Mouse (Mus musculus) heart, embryonic 11.5 days (tissue): ENCODE data around the gene Mrap. TPM values are rescaled to one million over a fixed set of nuclear protein-coding genes. Genes with fewer than 3 reads are reported as not detected.

Experiments
- ATAC-seq: fragments of 200-750 bp; cut with Nextera tagmentation; replicated peaks from 2 replicates; pipeline ENCODE4 v1.8.0; 2017; ENCODE audit warnings: moderate library complexity; ENCODE audit not compliant: insufficient number of reproducible peaks, low FRiP score, low TSS enrichment
- H3K27ac ChIP-seq: fragments of 300-500 bp; sonication (generic); 2 replicates; pipeline ENCODE4 v1.5.1; 2014; ENCODE audit warnings: mild to moderate bottlenecking, low read depth, low read length
- H3K27me3 ChIP-seq: fragments of 300-500 bp; sonication (generic); 2 replicates; pipeline ENCODE4 v1.6.1; 2014; ENCODE audit warnings: mild to moderate bottlenecking, low read length, mixed read lengths; ENCODE audit not compliant: control insufficient read depth, insufficient read depth
- H3K36me3 ChIP-seq: fragments of 300-500 bp; sonication (generic); 2 replicates; pipeline ENCODE4 v1.6.1; 2014; ENCODE audit warnings: mild to moderate bottlenecking, low read length, moderate library complexity, mixed read lengths; ENCODE audit not compliant: control insufficient read depth, insufficient read depth
- H3K4me1 ChIP-seq: fragments of 300-500 bp; sonication (generic); 2 replicates; pipeline ENCODE4 v1.6.1; 2014; ENCODE audit warnings: low read length; ENCODE audit not compliant: control insufficient read depth, insufficient read depth
- H3K4me2 ChIP-seq: fragments of 300-500 bp; sonication (generic); 2 replicates; pipeline ENCODE4 v1.6.1; 2014; ENCODE audit warnings: mild to moderate bottlenecking, moderate library complexity
- H3K4me3 ChIP-seq: fragments of 300-500 bp; sonication (generic); 2 replicates; pipeline ENCODE4 v1.5.1; 2014; ENCODE audit warnings: low read depth, low read length
- H3K9ac ChIP-seq: fragments of 300-500 bp; sonication (generic); 2 replicates; pipeline ENCODE4 v1.6.1; 2014; ENCODE audit warnings: mild to moderate bottlenecking, low read depth, low read length, moderate library complexity
- H3K9me3 ChIP-seq: fragments of 300-500 bp; sonication (generic); replicated peaks from 2 replicates; pipeline ENCODE4 v1.6.1; 2016; ENCODE audit warnings: low read length; ENCODE audit not compliant: control insufficient read depth
- WGBS: fragments of 180-500 bp; shearing (Covaris S2); extraction: QIAGEN DNeasy Blood & Tissue Kit; methylation state at CpG from one replicate; pipeline ENCODE4 v1.1.7; 2014; ENCODE audit not compliant: insufficient replicate concordance; 5-methylcytosine and 5-hydroxymethylcytosine counted together
- polyA plus RNA-seq: library from polyadenylated mRNA; unstranded; fragments of >200 nt; fragmentation: Nextera tagmentation; extraction: Ambion mirVana; gene quantifications from 2 replicates; pipeline ENCODE4 v1.2.1, GENCODE M21; 2014

Gene Mrap
- 31.3 and 36.3 TPM in 2 replicates for polyA plus RNA-seq

- Histone ChIP-seq H3K27ac (peak within 1 kb of the TSS; percentile 64), H3K27me3 (no peaks in the 10 kb centered on the region), H3K4me1 (peaks cover 20% of the 10 kb centered on the region), H3K9ac (peak within 1 kb of the TSS; percentile 29), H3K4me2 (peak within 1 kb of the TSS; percentile 46), H3K9me3 (no peaks in the 10 kb centered on the region), H3K4me3 (peak within 1 kb of the TSS; percentile 27), H3K36me3 (no peaks in the 10 kb centered on the region)
- WGBS: 35% methylated on average over 26 of the region's 26 CpGs
- ATAC-seq: peak; percentile 78
These were observed at the start of gene Mrap for GRCm38 (mm10) chr16:90738092-90738956. Gene Mrap, plus strand, starts transcription at chr16:90738207.

- Histone ChIP-seq H3K4me2 (no peak overlapping the region), H3K27me3 (no peaks in the 10 kb centered on the region), H3K9me3 (no peaks in the 10 kb centered on the region), H3K27ac (no peak overlapping the region), H3K9ac (no peak overlapping the region), H3K4me3 (no peak overlapping the region), H3K36me3 (no peaks in the 10 kb centered on the region), H3K4me1 (peaks cover 9% of the 10 kb centered on the region; the same call in 1 of the 2 replicates)
- 78% methylated on average over 15 of the region's 15 CpGs for WGBS
- no peak for ATAC-seq
These were observed 45.2 kb upstream of the Mrap start for GRCm38 (mm10) chr16:90692704-90693385.

DNA sequence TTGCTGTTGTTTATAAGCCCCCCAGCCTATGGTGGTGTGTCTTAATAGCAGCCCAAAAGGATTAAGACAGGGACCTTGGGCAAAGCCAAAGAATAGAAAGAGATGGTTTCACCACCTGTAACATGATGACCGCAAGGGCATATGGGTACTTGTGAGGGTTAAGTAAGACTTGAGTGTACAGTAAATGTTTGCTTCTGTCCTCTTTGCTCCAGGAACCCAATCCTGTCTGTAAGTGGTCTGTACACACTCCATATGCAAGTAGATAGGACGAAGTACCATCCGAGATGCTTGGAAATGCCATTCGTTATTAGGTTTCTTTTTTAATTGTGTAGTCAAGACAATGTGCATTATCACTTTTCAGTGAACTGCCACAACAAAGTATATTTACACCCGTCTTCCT is 44.4 kb upstream of the Mrap start:
- WGBS: 93% methylated on average over 5 of the region's 5 CpGs
- no peak for ATAC-seq
- H3K9me3 ChIP-seq: no peaks in the 10 kb centered on the region
- no peaks in the 10 kb centered on the region for H3K36me3 ChIP-seq
- peaks cover 9% of the 10 kb centered on the region; the same call in 1 of the 2 replicates for H3K4me1 ChIP-seq
- H3K4me2 ChIP-seq: no peak overlapping the region
- H3K9ac ChIP-seq: no peak overlapping the region
- no peak overlapping the region for H3K4me3 ChIP-seq
- no peak overlapping the region for H3K27ac ChIP-seq
- H3K27me3 ChIP-seq: no peaks in the 10 kb centered on the region

GRCm38 (mm10) chr16:90694719-90695118 is 43.3 kb upstream of the Mrap start:
- ATAC-seq: no peak
- no peak overlapping the region for H3K4me3 ChIP-seq
- H3K4me1 ChIP-seq: peaks cover 9% of the 10 kb centered on the region; the same call in 1 of the 2 replicates
- H3K27me3 ChIP-seq: no peaks in the 10 kb centered on the region
- H3K36me3 ChIP-seq: no peaks in the 10 kb centered on the region
- 59% methylated on average over 9 of the region's 9 CpGs for WGBS
- no peak overlapping the region for H3K4me2 ChIP-seq
- H3K9ac ChIP-seq: no peak overlapping the region
- no peaks in the 10 kb centered on the region for H3K9me3 ChIP-seq
- no peak overlapping the region for H3K27ac ChIP-seq

- ATAC-seq: no peak
- no peak overlapping the region for H3K9ac ChIP-seq
- no peaks in the 10 kb centered on the region for H3K9me3 ChIP-seq
- H3K36me3 ChIP-seq: no peaks in the 10 kb centered on the region
- H3K4me3 ChIP-seq: no peak overlapping the region
- H3K27ac ChIP-seq: no peak overlapping the region
- H3K4me2 ChIP-seq: no peak overlapping the region
- WGBS: 53% methylated on average over 10 of the region's 10 CpGs
- no peaks in the 10 kb centered on the region for H3K27me3 ChIP-seq
- H3K4me1 ChIP-seq: peaks cover 9% of the 10 kb centered on the region; the same call in 1 of the 2 replicates
These were observed 42.9 kb upstream of the Mrap start for GRCm38 (mm10) chr16:90695121-90695520.

DNA sequence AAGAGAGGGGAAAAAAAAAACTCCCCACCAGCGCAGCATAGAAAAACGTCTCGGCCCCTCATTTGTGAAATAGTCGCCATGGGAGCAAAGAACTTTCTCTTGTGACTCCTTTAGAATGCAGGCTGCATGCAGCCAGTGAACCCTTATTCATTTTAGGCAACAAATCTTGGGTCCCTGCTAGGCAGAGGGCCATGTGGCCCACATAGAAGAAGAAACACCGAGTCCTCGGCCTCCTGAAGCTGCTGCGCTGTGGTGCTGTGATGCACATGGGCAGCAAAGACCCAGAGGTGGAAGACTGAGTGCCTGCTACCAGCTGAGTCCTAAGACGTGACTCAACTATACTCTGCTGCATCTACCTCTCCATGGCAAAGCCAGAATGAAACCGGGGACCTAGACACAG is 41.7 kb upstream of the Mrap start:
- Histone ChIP-seq H3K27me3 (no peaks in the 10 kb centered on the region), H3K4me2 (no peak overlapping the region), H3K9ac (no peak overlapping the region), H3K27ac (no peak overlapping the region), H3K9me3 (no peaks in the 10 kb centered on the region), H3K4me1 (peaks cover 11% of the 10 kb centered on the region; the same call in 1 of the 2 replicates), H3K36me3 (no peaks in the 10 kb centered on the region), H3K4me3 (no peak overlapping the region)
- no peak for ATAC-seq
- WGBS: 75% methylated on average over 9 of the region's 9 CpGs

DNA sequence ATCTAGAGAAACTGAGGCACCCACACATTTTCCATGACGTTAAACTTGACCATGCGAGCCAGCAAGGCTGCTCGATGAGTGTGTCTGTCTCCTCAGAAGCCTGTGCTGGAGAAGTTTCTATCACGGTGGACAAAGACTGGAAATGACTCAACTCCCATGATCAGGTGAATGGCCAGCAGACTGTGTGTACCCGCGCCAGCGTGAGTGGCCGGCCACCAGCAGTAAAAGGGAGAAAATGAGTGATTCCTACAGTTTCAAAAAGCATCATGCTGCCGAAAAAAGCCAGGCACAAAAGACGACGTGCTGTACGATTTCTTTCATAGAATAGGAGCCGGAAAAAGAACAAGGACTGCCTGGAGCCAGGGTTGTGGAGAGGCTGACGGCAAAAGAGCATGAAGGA is 38.6 kb upstream of the Mrap start:
- Histone ChIP-seq H3K36me3 (no peaks in the 10 kb centered on the region), H3K4me3 (no peak overlapping the region), H3K4me2 (no peak overlapping the region), H3K9ac (no peak overlapping the region), H3K27me3 (no peaks in the 10 kb centered on the region), H3K27ac (no peak overlapping the region), H3K9me3 (no peaks in the 10 kb centered on the region), H3K4me1 (peaks cover 26% of the 10 kb centered on the region)
- 75% methylated on average over 14 of the region's 14 CpGs for WGBS
- no peak for ATAC-seq

DNA sequence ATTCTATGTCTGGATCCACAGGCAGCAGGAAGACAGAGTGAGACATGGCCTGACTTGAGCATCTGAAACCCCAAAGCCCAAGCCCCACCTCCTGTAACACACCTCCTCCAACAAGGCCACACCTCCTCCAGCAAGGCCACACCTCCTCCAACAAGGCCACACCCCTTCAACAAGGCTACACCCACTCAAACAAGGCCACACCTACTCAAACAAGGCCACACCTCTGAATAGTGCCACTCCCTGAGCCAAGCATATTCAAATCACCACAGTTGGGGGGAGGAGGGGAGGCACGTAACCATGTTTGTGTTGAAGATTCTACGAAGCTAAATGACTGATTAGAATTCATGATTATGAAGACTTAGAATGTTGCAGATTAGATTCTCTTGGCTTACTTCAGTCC is 36.5 kb upstream of the Mrap start:
- peaks cover 27% of the 10 kb centered on the region for H3K4me1 ChIP-seq
- no peaks in the 10 kb centered on the region for H3K36me3 ChIP-seq
- no peaks in the 10 kb centered on the region for H3K9me3 ChIP-seq
- H3K27ac ChIP-seq: no peak overlapping the region
- no peak overlapping the region for H3K4me2 ChIP-seq
- no peak overlapping the region for H3K4me3 ChIP-seq
- H3K27me3 ChIP-seq: no peaks in the 10 kb centered on the region
- no peak overlapping the region for H3K9ac ChIP-seq
- ATAC-seq: no peak
- WGBS: 94% methylated on average over 2 of the region's 2 CpGs
